Mouse (Mus musculus): ENCODE measurements around the gene Spryd3.
A peak's percentile ranks its signal among the peaks of the same experiment; 100 is the strongest.

Gene Spryd3

DNA sequence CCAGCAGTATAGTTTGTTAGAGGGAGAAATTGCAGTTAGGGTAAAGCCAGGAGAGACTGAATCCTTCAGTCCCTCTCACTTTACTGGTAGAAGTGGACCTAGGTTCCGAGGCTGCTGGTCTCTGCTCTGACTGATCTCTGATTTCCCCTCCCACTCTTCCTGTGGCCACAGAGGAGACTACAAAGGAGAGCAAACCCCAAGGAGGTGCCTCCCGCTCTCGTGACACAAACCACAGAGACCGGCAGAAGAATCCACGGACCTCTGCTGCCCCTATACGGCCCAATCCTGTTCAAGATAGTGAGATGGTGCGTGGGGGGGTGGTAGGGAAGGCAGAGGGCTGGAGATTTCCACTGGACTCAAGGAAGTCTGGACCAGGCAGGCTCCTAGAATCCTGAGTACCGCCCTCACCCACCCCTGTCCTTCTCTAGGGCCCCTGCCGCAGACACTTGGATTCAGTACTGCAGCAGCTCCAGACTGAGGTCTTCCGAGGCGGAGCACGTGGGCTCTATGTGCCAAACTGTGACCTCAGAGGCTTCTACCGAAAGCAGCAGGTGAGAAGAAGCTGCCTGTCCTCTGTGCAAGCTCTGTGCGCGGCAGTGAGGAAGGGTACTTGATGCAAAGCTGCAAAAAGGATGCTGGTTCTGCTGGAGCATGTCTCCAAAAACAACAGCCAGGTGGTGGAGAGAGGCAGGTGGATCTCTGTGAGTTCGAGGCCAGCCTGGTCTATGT is 11.8 kb upstream of the Spryd3 start:
- no peak for DNase-seq (ENCODE audit: low spot score in 2 of 2)

- DNase-seq (ENCODE audit: low spot score in 2 of 2): no peak
Observed at GRCm38 (mm10) chr15:102146882-102147281, 10.8 kb upstream of the Spryd3 start.

GRCm38 (mm10) chr15:102146089-102146488 is 10.1 kb upstream of the Spryd3 start:
- DNase-seq (ENCODE audit: low spot score in 2 of 2): no peak

DNA sequence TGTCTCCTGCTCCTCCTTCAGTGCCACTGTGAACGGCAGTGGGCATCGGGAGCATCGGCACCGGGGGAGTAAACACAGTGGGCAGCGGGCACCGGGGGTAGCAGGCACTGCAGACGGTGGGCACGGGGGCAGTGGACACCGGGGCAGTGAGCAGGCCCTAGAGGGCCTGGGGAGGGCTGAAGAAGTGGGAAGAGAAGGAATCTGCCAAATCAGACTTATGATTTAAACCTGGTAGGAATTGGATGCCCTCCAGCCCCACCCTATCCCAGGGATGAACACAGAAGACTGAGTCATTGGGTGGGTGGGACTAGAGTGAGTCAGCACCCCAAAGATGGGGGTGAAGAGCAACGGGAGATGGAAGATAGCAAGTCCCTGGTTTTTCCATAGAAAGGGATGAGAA is 9.3 kb upstream of the Spryd3 start:
- DNase-seq (ENCODE audit: low spot score in 2 of 2): peak in 1 of 2 experiments; percentile 73

GRCm38 (mm10) chr15:102144726-102145125 is 8.7 kb upstream of the Spryd3 start:
- no peak for DNase-seq (ENCODE audit: low spot score in 2 of 2)

GRCm38 (mm10) chr15:102144274-102144711 is 8.3 kb upstream of the Spryd3 start, which contains the start of gene Igfbp6:
Igfbp6 (plus strand) TSS chr15:102144362.
- DNase-seq (ENCODE audit: low spot score in 2 of 2): peak in 1 of 2 experiments; percentile 45

DNA sequence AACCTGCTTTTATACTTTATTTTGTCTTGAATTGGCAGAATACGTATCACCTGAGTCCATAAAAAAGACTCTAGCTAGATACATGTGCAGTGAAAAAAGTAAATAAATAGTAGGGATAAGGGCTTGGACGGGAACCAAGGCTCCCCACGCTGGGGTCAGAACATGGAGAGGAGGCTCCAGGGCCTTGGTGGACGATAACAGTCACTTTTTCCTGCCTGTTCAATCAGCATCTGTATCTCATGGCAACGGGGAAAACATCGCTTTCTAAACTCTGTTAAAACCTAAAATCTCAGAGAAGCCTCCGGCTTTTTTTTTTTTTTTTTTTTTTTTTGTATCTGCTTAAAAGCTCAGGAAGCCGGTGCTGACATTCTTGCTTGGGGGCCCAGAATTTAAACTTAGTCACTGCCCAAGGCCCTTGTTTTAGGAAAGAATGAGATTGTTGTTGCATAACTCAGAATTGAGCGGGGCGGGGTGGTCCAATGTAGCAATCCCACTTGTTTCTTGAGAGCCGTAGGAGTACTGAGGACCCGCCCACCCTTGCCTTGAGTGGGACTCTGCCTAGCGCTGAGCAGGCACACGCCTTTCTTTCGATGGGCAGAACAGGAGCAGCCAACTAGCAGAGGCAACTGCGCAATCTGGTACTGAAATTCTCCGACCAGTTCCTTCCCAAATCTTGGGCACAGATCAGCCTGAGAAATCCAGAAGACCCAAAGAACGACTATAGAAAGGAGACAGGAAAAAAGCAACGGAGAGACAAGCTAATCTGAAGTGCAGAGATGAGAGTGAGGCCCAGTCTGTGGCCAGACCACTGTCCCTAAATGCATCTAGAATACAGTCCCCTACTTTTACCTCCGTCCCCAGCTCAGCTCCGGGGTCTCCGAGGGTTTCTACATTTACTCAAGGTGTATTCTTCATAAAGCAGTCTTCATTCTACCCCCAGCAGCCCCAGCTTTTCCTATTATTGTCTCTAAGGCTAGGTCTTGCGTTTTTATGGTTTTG is 7.2 kb upstream of the Spryd3 start:
- DNase-seq (ENCODE audit: low spot score in 2 of 2): peak in 1 of 2 experiments; percentile 72

- DNase-seq (ENCODE audit: low spot score in 2 of 2): no peak
Observed at GRCm38 (mm10) chr15:102141120-102141519, 5.1 kb upstream of the Spryd3 start.

GRCm38 (mm10) chr15:102135522-102136128 is 409 bp downstream of the Spryd3 start:
- no peak for DNase-seq (ENCODE audit: low spot score in 2 of 2)

GRCm38 (mm10) chr15:102134709-102135108 is 1.3 kb downstream of the Spryd3 start:
- DNase-seq (ENCODE audit: low spot score in 2 of 2): no peak

- DNase-seq (ENCODE audit: low spot score in 2 of 2): no peak
Observed at GRCm38 (mm10) chr15:102133314-102133713, 2.7 kb downstream of the Spryd3 start.

DNA sequence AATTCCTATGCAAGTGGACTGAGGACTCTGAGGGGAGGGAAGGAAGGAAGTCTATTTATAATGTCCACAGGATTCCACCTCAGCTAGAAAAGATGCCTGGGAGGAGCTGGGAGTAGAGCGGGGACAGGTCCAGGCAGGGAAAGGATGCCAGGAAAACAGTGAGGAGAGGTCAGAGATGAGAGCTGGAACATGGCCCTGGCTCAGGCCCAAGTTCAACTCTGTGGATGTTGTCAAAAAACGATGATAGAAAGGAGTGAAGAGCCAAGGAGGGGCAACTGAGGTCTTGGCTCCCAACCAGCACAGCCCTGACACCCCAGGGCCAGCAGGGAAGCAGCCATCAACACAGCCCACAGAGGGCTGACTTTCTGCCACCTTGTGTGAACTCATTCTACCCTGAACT is 9.7 kb downstream of the Spryd3 start:
- DNase-seq (ENCODE audit: low spot score in 2 of 2): no peak

DNA sequence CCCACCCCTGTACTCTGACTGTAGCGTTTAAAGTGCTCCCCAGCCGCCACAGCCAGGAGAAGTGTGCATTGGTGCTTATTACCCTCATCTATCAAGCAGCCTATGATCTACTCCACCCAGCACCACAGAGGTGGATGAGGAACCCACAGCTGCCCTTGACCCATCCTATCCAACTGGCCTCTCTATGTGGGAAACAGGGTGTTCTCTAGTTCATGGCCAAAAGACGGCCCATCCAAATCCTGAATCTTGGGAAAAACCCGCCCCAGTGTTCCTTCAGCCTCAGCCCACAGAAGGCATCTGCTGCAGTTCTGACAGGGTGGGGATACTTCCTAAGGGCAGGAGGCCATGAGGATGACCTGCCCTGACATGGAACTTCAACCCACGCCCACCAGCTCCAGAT is 15.5 kb downstream of the Spryd3 start:
- no peak for DNase-seq (ENCODE audit: low spot score in 2 of 2)

DNA sequence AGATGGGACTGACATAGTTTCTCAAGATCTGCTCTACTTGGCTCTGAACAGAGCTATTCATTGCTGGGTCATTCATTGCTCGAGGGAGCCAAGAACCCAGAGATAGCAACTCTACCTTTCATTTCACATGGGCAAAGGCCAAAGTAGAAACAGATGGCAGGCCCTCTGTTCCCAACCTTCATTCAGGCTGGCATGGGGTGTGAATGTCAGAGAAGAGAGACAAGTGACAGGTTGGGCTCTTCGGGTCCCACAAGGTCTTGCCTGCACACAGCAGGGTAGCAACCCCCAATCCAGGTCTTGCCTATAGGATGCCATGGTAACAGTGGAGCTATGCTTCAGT is 16.2 kb downstream of the Spryd3 start:
- no peak for DNase-seq (ENCODE audit: low spot score in 2 of 2)

GRCm38 (mm10) chr15:102119121-102119830 is 16.8 kb downstream of the Spryd3 start:
- no peak for DNase-seq (ENCODE audit: low spot score in 2 of 2)

DNA sequence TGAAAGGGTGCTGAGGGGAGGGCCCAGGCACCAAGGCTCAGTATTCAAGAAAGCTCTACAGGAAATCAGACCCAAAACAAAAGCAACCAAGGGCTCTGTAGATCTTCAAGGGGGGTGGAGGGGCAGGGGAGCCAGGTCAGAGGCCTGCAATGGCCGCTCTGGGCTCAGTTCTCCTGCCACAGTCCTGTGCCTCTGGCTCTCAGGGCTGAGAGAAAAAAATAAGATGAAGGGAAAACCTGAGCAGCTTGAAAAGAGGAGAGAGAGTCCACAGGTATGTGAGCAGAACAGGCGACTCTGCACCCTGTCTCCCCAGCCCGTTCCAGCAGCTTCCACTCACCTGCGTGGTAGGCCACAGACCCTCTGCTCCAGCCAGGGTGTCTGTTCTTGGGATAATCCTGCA is 17.4 kb downstream of the Spryd3 start:
- DNase-seq (ENCODE audit: low spot score in 2 of 2): no peak

GRCm38 (mm10) chr15:102117461-102118443 is 18.3 kb downstream of the Spryd3 start:
- no peak for DNase-seq (ENCODE audit: low spot score in 2 of 2)

DNA sequence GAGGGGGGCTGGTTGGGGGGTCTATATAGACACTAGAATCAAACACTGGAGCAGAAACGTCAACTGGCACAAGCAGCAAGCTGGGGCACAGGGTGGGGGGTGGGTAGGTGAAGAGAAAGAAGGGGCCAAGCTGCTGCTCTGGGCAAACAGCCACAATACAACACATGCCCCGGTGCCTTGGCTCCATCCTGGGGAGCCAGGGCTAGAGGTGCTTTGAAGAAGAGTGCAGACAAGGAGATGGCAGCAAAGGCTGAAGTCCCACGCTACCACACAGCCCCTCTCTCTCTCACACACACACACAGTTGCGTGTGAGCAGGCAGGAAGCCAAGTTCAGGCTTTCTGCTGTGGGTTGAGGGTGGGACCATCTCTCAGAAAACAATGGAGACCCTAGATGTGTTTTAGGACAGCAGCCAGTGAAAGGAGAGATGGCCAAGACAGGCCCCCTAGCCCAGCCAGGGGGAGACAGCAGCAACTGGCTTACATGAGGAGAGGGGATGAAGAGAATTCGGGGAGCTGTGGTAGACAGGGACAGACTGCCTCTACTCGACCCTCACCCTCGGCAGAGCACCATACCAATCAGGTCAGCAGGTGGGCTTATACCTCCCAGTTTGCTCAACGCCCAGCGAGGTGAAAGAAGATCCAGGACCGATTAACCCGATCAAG is 19.1 kb downstream of the Spryd3 start:
- no peak for DNase-seq (ENCODE audit: low spot score in 2 of 2)

GRCm38 (mm10) chr15:102115731-102116231 is 20.3 kb downstream of the Spryd3 start:
- no peak for DNase-seq (ENCODE audit: low spot score in 2 of 2)

Data from urinary bladder, adult 18-20 months (tissue).